Mouse (Mus musculus) liver, adult 2 months (tissue): ENCODE measurements at regions not wholly inside any gene's neighbourhood (a gene's known extent, or its start where the extent isn't known, plus 50 kb on each side); places are given as distances from the start of the nearest gene placed in this dataset.

ENCODE experiments used
- DNase-seq: peaks from one replicate; pipeline ENCODE4 v3.0.0-alpha.2; 2011; ENCODE audit warnings: low read depth, low spot score; ENCODE audit errors: extremely low read depth
- H3K27ac ChIP-seq: fragments of 200-500 bp; replicated peaks from 2 replicates; pipeline ENCODE4 v1.5.1; 2012; ENCODE audit warnings: low read depth, mild to moderate bottlenecking, control low read depth, inconsistent platforms, low read length; ENCODE audit not compliant: insufficient read depth
- H3K27me3 ChIP-seq: fragments of 200-500 bp; 2 replicates; pipeline ENCODE4 v1.6.1; 2012; ENCODE audit warnings: mild to moderate bottlenecking, moderate library complexity, low read length, inconsistent platforms; ENCODE audit not compliant: control insufficient read depth, insufficient read depth
- H3K36me3 ChIP-seq: fragments of 200-500 bp; 2 replicates; pipeline ENCODE4 v1.6.1; 2012; ENCODE audit warnings: low read length, inconsistent platforms; ENCODE audit not compliant: control insufficient read depth, insufficient read depth
- H3K4me1 ChIP-seq: fragments of 200-500 bp; 2 replicates; pipeline ENCODE4 v1.6.1; 2011; ENCODE audit warnings: low read length; ENCODE audit not compliant: control insufficient read depth, insufficient read depth
- H3K4me3 ChIP-seq: fragments of 200-500 bp; 2 replicates; pipeline ENCODE4 v1.5.1; 2011; ENCODE audit warnings: low read depth, mild to moderate bottlenecking, control low read depth, low read length, moderate library complexity; ENCODE audit not compliant: insufficient read depth
- H3K79me2 ChIP-seq: fragments of 200-500 bp; 2 replicates; pipeline ENCODE4 v1.6.1; 2012; ENCODE audit warnings: inconsistent platforms, mild to moderate bottlenecking, low read length, moderate library complexity; ENCODE audit not compliant: control insufficient read depth, insufficient read depth
- H3K9ac ChIP-seq: fragments of 200-500 bp; 2 replicates; pipeline ENCODE4 v1.6.1; 2012; ENCODE audit warnings: low read depth, mild to moderate bottlenecking, control low read depth, inconsistent platforms, low read length
- CTCF ChIP-seq: fragments of 200-500 bp; IDR thresholded peaks from 2 replicates; pipeline ENCODE4 v1.5.1; 2011; ENCODE audit warnings: low read depth, low read length, control low read depth
- POLR2A ChIP-seq: fragments of 200-500 bp; IDR thresholded peaks from 2 replicates; pipeline ENCODE4 v1.6.1; 2011; ENCODE audit warnings: low read length, control low read depth; ENCODE audit not compliant: insufficient read depth; ENCODE audit errors: extremely low read depth
- WGBS: fragments of 180-500 bp; shearing (Covaris S2); methylation state at CpG from one replicate; pipeline ENCODE4 v1.1.7; 2018; 5-methylcytosine and 5-hydroxymethylcytosine counted together

GRCm38 (mm10) chr2:169006549-169006948 is 51.2 kb upstream of the Zfp64 start:
- H3K79me2 ChIP-seq, result no peaks in the 10 kb centered on the region
- no peak overlapping the region for H3K9ac ChIP-seq
- no peaks in the 10 kb centered on the region for H3K4me1 ChIP-seq
- H3K36me3 ChIP-seq, result no peaks in the 10 kb centered on the region
- H3K4me3 ChIP-seq, result no peak overlapping the region
- WGBS, result 76% methylated on average over 10 of the region's 10 CpGs
- H3K27me3 ChIP-seq, result no peaks in the 10 kb centered on the region
- TF ChIP-seq POLR2A (no peak), CTCF (no peak)
- DNase-seq, result no peak
- no peak overlapping the region for H3K27ac ChIP-seq

GRCm38 (mm10) chr2:169005810-169006209 is 50.4 kb upstream of the Zfp64 start:
- Histone ChIP-seq H3K4me3 (no peak overlapping the region), H3K9ac (no peak overlapping the region), H3K27me3 (no peaks in the 10 kb centered on the region), H3K4me1 (no peaks in the 10 kb centered on the region), H3K36me3 (no peaks in the 10 kb centered on the region), H3K27ac (no peak overlapping the region), H3K79me2 (no peaks in the 10 kb centered on the region)
- 91% methylated on average over 7 of the region's 7 CpGs for whole genome bisulfite sequencing
- DNase-seq, result no peak
- TF ChIP-seq CTCF (no peak), POLR2A (no peak)
